Mouse (Mus musculus) adrenal gland, postnatal 14 days (tissue): ENCODE results near the gene Speg. TPM values are rescaled to one million over a fixed set of nuclear protein-coding genes. Genes with fewer than 3 reads are reported as not detected.

Experiments used
- DNase-seq: peaks from one replicate; pipeline ENCODE4 v3.0.0; 2021; ENCODE audit warnings: mixed read lengths
- total RNA-seq: library from RNA; stranded (reverse); gene quantifications from 2 replicates; pipeline ENCODE4 v1.2.3, GENCODE M21; 2021

Speg gene
- total RNA-seq, 1 experiment from 2014 or later, result 11.0 TPM

DNA sequence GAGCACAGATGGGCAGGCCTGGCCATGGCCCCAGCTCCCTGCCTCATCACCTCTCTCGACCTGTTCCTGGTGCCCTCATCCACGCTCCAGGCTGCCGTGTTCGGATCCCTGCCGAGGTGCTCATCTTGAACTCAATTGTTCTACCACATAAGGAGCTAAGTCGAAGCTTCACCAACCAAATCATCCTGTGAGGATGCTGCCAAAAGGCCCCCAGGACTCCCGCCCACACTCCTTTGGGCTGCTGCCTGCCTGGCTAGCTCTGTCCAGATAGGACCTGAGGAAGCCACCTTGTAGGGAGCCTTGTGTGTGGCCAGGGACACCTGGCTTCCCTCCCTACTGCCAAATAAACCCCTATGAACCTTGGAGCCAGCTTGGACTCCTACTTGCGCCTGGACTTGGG is 67.7 kb downstream of the Speg start:
- no peak for DNase-seq

DNA sequence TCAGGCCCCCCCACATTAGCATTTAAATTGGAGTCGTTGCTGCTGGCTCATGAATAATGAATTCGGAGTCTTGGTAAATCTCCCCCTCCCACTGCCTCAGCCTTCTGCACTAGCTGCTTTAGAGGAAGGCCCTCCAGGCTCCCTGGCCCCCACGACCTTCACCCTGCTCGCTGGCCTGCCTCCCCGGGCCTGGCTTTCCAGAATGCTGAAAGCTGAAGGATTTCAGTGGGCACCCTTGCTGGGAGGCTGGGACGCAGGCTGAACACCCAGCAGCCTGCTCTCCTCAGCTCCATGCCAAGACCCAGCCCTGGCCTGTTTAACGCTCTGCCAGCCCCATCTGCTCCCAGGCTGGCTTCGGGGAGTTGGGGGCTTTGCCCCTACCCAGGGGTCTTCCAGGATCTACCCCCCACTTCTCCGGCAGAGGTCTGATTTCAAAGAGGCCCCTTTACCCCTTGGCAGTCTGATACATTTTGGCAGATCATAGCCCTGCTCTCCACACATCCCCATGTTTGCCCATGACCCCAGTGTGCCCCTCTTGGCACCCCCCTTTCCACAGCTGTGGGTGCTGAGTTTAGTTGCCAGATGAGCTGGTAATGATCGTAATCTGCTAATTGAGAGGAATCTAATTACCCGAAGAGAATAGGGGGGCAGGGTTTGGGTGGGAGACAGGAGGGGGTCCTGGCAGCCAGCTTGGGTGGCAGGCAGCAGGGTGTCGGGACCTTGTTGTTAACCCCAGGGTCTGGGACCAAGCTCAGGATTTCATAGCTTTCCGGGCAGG is 68.3 kb downstream of the Speg start:
- no peak for DNase-seq

DNA sequence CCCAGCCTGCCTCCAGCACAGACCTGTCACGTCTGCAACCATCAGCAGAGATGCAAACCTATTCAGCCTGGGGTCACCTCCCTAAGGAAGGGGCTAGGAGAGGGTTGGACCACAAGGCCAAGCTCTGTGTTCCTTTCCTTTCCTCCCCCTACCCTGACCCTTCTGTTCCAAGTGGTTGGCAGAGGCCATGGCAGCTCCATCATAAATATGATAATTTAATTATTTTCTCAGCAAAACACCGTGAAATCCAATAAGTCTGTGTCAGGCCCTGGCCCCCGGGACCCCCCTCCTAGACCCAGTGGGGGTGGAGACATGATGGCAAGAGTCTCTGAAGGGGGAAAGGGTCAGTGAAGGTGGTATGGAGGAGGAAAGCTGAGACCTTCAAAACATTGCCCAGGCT is 69.1 kb downstream of the Speg start:
- no peak for DNase-seq

DNA sequence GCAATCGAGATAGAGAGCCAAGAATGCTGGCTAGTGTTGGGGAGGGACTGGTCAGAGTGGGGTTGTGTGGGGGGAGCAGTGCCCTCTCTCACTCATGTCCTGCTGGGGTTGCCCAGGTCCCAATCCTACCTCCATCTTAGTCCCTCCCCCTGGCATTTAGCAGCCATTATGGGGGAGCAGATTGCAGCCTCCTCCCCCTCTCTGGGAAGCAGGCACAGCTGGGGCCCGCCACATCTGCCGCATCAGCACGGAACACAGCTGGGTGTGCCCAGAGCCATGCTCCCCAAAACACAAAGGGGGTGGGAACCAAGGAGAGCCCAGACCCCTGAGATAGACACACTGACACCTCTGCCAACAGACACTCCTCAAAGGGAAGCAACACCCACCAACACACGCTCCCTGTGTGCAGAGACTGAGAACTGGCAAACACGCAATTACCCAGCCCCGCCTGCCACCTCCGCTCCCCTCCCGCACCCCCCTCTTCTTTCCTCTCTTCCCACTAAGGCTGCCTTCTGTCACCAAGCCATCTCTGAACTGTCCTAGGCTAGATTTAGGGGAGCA is 70.1 kb downstream of the Speg start:
- no peak for DNase-seq

DNA sequence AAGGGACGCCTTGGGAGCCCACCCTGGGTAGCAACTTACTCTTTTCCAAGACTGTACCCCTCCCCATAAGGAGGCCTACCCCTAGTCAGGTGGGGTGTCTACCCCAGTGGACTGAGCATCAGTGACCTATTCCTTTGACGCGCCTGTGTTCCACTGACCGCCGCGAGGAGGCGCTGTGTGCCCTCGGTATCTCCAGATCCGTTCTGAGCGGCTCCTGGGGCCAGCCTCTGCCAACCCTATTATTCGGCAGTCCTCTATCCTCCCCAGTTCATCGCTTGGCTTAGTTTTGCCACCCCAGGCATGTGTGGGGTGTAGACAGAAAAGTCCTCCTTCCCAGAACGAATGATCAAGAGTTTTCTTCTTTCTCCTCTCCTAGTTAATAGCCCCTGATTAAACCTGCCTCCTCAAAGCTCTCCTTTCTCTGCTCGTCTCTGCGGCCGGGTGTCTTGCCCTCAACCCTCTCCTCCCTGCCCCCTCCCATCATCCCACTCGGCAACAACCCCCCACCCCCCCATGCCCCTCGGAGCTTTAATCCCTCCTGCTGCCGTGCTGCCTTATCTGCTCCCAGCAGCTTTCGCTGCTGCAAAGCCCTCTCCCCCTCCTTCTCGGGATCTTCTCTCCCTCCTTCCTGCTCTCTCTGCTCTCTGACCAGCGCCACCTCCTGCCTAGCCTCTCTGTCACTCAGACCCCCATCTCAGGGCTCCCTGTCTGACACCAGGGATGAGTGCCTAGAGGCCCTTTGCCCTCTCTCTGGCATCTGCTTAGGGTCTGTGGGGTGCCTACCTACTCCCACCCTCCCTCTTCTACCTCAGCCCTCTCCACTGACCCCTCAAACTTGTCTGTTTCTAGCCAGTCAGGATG is 70.9 kb downstream of the Speg start:
- DNase-seq, result peak; percentile 86

DNA sequence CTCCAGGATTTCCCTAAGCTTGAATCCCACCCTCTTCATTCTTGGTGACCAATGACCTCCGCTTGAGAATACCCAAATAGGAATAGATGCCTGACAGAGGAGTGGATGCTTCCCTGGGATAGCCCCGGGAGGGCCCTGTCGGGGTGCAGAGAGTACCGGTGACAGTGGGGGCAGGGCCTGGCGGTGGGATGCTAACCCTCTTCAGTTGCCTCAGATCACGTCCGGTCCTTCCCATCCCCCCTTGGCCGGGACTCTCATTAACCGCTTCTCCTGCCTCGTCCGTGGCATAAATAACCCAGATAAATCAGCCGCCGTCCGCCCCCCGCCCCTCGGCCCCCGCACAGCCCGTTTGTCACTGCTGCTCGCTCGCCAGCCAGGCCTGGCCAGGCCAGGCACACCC is 71.6 kb downstream of the Speg start:
- DNase-seq, result no peak

DNA sequence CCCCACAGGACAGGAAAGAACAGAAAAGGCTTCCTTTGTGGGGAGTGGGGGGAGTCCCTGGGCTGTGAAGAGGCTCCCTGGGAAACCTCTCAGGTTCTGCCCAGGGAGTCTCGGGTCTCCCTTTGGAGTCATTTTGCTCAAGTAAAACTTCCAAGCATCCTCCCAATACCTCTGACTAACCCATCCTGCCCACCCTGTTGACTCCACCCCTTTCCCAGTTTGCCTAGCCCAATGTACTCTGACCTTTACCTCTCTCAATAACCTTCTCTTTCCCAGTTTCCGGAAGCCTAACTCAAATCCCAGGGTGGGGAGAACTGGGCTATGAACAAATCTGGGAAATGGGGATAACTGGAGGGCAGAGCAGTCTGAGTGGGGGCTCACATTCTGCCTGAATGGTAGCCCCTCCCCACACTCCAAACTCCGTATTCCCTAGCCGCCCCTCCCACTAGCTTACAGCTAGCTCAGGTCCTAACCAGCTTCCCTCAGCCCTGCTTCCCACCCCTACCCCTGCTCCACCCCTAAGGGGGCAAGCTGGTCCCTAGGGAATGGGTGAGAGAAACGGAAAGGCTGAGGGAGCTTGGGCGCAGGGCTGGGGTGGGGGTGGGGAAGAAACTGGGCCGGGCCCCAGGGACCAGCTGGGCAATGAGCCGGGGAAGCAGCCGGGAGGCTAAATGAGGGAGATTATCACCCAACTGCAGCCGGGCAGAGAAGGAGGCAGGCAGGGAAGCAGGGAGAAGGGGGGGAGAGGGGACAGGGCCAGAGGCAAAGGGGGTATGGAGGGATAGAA is 72.4 kb downstream of the Speg start:
- DNase-seq, result no peak

DNA sequence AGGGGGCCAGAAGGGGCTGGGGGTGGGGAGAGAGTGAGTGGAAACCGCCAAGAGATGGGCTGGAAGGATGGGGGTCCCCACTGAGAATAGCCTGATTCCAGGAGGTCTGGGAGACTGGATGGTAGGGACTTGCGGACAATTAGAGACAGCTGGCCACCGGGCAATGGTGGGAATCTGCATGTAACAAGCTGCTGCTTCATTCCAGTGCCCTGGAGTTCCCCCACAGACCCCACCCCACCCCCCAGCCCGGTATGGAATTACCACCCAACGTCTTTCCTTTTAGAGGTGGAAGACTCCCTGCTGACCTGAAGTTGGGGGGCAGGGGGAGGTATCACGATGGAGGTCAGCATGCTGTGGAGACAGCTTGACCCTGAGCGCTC is 72.9 kb downstream of the Speg start:
- DNase-seq, result no peak

DNA sequence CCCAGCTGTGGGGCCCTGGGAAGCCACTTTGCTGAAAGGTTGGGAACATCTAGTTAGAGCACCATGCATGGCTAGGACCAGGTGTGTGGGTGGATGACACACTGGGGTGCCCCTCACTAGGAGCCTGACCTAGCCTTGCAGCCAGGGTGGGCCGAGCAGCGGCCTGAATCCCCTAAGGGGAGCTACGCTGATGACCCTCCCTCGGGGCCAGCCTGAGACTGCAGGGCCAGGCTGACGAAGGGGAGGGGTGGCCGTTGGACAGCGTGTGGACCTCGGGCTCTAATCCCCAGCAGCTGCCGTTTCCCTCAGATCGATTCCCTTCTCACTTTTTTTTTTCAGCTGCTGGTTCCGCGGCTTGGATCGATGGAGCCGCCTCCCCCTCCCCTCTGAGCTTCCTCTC is 73.8 kb downstream of the Speg start:
- no peak for DNase-seq

DNA sequence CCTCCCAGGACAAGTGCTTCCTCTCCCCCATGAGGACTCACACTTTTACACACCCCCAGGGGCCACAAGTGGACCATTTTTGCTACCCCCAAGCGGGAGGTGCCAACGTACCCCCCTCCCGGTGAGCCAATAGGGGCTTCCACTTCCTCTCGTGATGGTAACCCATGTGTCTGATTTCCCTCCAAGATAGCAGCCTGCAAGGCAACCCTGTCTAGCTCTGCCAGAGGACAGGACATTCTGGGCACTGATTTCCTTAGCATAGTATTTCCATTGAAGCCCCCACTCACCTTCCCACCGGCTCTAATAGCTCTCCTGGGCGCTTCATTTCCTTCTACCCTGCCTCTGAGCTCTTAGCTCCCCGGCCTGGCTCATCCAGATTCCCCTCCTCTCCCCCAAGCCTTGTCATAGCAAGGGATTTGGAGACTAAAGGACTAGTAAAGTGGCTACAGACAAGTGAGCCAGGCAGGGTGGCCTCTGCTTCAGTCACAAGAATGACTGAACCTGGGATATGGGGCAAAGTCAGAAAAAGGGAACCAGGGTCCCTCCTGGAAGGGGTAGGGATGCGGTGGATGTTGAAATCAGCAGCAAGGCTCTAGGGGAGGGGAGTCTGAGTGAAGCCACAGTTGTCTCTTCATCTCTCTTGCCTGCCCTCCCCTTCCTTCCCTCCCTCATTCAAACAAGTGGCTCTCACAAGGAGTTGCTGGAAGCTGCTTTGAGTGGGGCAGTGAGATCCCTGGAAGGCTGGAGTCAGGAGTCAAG is 74.5 kb downstream of the Speg start:
- no peak for DNase-seq

DNA sequence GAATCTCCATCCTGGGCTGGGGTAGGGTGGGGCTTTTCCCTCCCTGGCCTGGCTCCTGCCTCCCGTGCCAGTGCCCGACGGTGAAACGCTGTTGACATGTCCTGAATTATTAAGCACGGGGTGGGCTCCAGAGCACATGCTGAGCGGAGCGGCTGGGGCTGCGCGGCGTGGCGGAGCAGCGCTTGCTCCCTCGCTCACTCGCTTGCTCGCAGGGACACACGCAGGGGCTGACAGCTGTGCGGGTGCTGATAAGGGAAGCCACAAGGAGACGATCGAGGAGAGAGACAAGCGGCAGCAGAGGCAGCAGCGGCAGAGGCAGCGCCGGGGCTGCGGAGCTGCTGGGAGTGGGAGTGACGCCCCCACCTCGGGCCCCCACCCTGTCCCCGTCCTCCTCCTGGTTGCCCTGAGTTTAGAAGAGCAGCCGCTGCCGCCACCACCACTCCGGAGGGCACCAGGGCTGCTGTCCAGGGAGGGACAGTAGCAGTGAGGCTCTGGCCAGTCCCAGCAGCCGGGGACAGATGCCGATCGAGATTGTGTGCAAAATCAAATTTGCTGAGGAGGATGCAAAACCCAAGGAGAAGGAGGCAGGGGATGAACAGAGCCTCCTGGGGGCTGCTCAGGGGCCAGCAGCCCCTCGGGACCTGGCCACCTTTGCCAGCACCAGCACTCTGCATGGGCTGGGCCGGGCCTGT is 75.4 kb downstream of the Speg start, which contains the start of gene Asic4:
Gene Asic4 (plus strand): TSS at position 123 of the 692 bp plus-strand sequence.
- DNase-seq, result no peak

DNA sequence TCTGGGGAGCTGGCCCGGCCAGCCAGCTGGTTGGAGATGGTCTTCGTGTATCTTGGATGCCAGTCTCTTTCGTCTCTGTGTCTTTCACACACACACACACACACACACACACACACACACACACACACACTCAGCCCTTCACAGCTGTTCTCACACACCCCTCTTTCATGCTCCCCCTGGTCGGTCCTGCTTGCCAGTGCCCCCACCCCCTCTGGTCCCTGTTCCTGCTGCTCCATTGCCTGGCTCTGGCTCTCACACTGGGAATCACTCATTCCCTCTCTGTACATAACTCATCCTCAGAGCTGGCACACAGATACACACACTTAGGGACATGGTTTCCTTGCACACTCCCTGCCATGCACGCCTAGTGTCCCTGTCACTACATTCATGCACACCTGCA is 76.8 kb downstream of the Speg start:
- no peak for DNase-seq

DNA sequence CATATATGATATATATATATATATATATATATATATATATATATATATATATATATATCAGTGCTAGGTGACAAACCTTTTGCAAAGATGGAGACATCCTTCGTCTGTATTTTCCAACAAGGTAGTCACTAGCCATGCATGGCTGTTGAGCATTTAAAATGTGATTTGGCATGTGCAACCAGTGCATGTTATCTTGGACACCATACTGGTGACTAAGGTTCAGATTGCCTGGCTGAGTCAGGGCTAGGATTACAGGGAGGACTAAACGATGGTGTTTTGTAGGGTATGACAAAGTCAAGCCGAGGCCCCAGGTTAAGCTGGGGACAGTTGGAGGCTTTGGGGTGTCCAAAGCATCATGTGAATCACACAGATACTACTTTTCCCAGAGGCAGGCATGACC is 80.3 kb downstream of the Speg start:
- no peak for DNase-seq

DNA sequence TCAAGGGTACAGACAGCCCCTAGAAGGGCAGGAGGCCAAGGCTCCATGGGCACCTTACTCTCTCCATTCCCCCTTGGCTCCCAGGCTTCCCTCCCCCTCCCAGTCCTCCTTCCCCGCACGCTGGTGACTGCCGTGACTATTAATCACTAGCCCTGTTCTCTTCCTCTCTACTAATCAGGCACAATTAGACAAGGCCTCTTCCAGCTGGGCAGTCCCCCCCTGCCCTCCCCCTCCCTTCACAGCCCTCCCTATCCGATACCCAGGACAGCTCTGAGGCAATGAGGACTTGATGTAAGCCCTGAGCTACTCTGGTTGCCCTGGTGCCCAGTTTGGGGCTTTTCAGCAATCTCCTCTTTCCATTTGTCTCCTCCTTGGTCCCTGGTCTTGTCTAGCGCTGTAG is 80.9 kb downstream of the Speg start:
- DNase-seq, result no peak

DNA sequence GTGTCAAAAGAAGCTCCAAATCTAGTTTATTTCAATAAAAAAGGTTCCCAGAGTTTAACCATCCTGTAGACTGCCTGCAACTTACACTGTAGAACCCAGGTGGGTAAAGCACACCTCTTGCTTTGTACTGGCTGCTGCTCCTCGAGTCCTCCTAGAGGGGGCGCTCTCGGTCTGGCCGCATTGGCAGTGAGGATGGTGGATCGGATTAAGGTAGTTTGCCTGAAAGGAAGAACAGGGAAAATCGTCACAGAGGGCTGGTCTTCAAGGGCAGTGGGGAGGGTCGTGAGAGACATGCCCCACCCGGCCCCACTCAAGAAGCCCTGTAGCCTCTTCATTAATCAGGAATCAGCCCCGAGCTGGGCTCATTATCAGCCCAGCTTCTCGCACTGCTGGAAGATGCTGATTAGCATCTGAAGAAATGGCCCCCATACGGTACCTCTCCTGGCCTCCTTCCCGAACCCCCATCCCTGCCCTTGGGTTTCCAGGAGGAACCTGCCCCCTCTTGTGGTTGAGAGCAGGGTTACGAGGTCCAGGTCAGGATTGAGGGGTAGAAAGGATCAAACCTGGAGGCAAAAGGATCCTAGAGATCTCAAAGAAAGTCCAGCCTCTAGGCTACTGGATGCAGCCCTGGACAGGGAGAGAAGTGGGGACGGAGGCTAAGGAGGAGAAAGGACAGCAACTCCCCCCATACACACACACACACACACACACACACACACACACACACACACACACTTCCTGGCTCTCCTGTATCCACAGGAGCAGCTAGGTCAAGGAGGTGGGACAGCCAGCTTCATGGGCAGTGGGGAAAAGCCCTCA is 81.9 kb downstream of the Speg start:
- DNase-seq, result no peak

DNA sequence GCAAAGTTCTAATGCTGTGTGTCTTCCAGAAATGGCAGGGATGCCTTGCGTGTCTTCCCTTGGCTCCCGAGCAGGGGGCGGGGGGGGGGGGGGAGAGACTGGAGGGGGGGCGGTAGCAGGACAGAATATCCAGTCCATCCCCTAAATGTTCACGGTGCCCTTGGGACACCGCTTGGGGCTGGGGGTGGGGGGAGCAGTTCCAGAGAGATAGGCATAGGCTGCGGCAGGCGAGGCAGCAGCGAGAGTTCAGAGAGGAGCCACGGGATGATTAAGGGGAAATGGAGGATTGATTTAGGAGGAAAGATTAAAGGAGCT is 82.6 kb downstream of the Speg start:
- no peak for DNase-seq

DNA sequence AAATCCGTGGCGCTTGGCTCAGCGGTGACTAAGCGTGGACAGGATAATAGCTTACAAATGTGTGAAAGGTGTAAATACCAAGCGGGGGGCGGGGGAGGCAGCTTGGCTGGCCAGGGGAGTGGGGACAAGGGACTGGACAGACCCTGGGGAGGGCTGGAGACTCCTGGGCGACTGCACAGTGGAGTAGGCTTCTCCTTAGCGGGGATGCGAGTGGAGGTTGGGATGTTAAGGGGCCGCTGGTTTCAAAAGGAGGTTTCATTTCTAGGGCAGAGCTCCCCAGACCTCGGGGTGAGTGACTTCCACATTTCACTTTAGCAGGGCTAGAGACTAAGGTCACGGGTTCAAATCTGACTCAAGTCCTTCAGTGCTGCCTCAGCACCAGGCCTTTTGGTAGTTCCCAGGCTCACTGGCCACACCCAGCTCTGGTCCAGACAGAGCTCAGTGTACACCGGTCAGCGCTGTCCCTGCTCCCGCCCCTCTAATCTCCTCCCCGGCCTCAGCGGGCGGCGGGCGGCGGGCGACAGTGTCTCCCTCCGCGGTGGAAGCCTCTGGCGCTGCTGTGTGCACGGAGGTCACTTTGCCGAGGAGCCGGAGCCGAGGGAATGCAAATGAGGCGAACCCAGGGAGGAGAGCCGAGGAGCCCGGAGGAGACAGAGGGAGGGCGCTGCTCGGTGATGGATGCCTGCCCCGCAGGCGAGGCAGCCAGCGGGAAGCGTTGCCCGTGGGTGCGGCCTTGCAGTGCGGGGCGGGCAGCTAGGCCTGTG is 83.1 kb downstream of the Speg start:
- DNase-seq, result peak; percentile 63

DNA sequence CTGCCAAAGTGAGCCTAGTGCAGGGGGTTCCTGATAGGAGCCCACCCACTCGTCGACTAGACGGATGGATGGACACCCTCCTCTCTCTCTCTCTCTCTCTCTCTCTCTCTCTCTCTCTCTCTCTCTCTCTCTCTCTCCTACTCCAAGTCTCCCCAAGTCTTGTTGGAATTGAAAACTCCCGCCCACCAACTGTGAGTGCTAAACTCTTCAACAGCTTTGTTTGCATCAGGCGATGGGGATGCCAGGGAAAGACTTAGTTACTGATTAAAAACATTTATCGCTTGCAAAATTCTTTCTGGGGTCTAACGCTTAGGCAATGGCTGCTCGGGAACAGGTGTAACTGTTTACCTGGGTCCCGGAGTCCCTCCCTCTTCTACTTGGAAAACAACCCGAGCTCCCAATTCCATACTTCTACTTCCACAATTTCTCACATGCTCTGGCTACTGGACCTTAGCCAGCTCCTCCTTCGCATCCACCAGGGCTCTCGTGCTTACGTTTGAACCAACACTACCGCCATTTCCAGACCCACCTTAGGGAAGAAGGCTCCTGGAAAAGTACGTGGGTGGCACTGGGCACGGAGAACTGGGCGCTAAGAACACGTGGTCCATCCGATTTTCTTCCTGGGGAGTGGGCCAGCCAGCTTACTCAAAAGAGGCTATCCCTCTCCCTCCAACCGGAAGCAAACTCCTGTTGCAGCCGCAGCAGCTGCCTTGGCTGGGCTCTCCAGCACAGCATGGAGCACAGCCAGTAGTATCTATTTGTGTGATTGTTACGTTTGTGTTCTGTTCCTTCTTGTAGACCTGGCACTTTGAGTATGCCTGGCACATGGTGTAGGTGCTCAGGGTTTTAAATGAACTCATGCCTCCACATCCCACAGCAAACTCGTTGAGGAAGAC is 83.9 kb downstream of the Speg start:
- no peak for DNase-seq

DNA sequence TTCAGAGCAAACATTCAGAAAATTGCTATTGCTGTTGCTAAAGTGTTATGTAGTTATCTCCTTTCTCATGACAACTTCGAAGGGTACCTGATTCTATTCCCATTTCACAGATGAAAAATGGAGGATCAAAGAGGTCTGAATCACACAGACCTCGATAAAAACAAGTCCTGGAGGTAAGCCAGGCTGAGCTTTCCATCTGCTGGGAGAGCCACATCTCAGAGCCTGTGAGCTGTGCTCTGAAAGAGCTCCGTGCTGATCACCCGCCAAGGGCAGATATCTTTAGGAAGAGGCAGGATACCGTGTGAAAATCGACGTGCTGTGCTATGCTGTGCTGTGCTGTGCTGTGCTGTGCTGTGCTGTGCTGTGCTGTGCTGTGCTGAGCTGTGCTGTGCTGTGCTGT is 85.2 kb downstream of the Speg start:
- DNase-seq, result no peak
